Mouse (Mus musculus): ENCODE results near the gene Klhl40. TPM values are rescaled to one million over a fixed set of nuclear protein-coding genes. Genes with fewer than 3 reads are reported as not detected.

Gene Klhl40
- total and polyA plus RNA-seq, 2 experiments, result 0.18 TPM; not detected in 1

GRCm38 (mm10) chr9:121798887-121799520 lies 21.6 kb downstream of the Klhl40 start:
- peaks cover 12% of the 10 kb centered on the region for H3K4me1 ChIP-seq (ENCODE audit: control insufficient read depth, insufficient read depth, low read length)
- TF ChIP-seq POLR2A (IDR thresholded peaks at IDR 0.05; ENCODE audit: extremely low read depth, insufficient read depth, low read length) (no peak), CTCF (IDR thresholded peaks at IDR 0.05; ENCODE audit: low read depth, low read length) (no peak)
- no peak overlapping the region for H3K27ac ChIP-seq (replicated peaks; ENCODE audit: insufficient read depth, low read depth, low read length)
- H3K79me2 ChIP-seq (ENCODE audit: control insufficient read depth, insufficient read depth, low read length), result no peaks in the 10 kb centered on the region
- H3K27me3 ChIP-seq (ENCODE audit: control insufficient read depth, insufficient read depth, low read length), result no peaks in the 10 kb centered on the region
- DNase-seq (ENCODE audit: extremely low read depth, low read depth, low spot score), result peak; percentile 54
- WGBS, result 40% methylated on average over 6 of the region's 6 CpGs
- H3K4me3 ChIP-seq (ENCODE audit: insufficient read depth, low read depth, low read length), result no peak overlapping the region
- no peak overlapping the region for H3K9ac ChIP-seq (ENCODE audit: low read depth, low read length)
- H3K36me3 ChIP-seq (ENCODE audit: control insufficient read depth, insufficient read depth, low read length), result no peaks in the 10 kb centered on the region

DNA sequence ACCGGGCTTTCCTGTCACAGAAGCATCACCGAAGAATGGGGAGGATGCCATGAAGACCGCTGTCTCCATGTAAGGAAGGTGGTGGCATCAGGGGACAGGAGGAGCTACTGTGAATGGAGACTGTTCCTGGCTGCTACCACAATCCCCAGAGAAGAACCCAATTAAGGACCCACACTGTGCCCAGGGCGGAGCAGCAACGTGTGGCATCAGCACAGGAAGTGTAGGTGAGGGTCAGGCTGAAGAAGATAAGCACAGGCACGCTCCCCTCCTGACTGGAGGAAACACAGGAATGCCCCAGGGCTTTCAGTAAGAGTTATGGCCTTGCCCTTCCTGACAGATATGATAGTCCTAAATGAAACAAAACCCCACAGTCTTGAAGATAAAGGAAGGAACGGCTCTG lies 25.3 kb downstream of the Klhl40 start:
- 72% methylated on average over 7 of the region's 7 CpGs for WGBS
- H3K79me2 ChIP-seq (ENCODE audit: control insufficient read depth, insufficient read depth, low read length), result no peaks in the 10 kb centered on the region
- H3K27ac ChIP-seq (replicated peaks; ENCODE audit: insufficient read depth, low read depth, low read length), result no peak overlapping the region
- no peaks in the 10 kb centered on the region for H3K36me3 ChIP-seq (ENCODE audit: control insufficient read depth, insufficient read depth, low read length)
- peaks cover 5% of the 10 kb centered on the region; the same call in 1 of the 2 replicates for H3K4me1 ChIP-seq (ENCODE audit: control insufficient read depth, insufficient read depth, low read length)
- no peaks in the 10 kb centered on the region for H3K27me3 ChIP-seq (ENCODE audit: control insufficient read depth, insufficient read depth, low read length)
- no peak overlapping the region for H3K4me3 ChIP-seq (ENCODE audit: insufficient read depth, low read depth, low read length)
- TF ChIP-seq POLR2A (IDR thresholded peaks at IDR 0.05; ENCODE audit: extremely low read depth, insufficient read depth, low read length) (no peak), CTCF (IDR thresholded peaks at IDR 0.05; ENCODE audit: low read depth, low read length) (no peak)
- DNase-seq (ENCODE audit: extremely low read depth, low read depth, low spot score), result no peak
- no peak overlapping the region for H3K9ac ChIP-seq (ENCODE audit: low read depth, low read length)

DNA sequence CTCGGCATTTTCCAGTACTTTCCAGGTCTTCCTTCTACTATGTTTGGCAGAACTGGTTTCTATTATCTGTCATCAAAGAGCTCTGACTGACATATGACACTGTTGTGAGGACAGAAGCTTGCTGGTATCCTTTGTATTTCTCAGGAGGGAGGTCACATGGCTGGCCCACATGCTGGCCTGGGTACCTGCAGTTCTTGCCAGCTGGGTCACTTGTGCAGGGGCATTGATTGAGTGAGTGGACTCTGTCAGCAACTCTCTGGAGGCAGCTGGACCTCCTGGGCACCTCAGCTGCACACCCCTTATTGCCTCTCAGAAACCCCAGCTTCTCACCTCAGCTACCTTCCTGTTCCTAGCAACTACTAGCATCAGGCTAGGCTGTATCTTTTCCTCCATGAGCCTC lies 30.1 kb downstream of the Klhl40 start:
- peak; percentile 80 for DNase-seq (ENCODE audit: extremely low read depth, low read depth, low spot score)
- H3K4me3 ChIP-seq (ENCODE audit: insufficient read depth, low read depth, low read length), result no peak overlapping the region
- H3K27me3 ChIP-seq (ENCODE audit: control insufficient read depth, insufficient read depth, low read length), result no peaks in the 10 kb centered on the region
- no peak overlapping the region for H3K27ac ChIP-seq (replicated peaks; ENCODE audit: insufficient read depth, low read depth, low read length)
- TF ChIP-seq CTCF (IDR thresholded peaks at IDR 0.05; ENCODE audit: low read depth, low read length), result no peak
- TF ChIP-seq POLR2A (IDR thresholded peaks at IDR 0.05; ENCODE audit: extremely low read depth, insufficient read depth, low read length), result no peak
- H3K36me3 ChIP-seq (ENCODE audit: control insufficient read depth, insufficient read depth, low read length), result no peaks in the 10 kb centered on the region
- no peak overlapping the region for H3K9ac ChIP-seq (ENCODE audit: low read depth, low read length)
- WGBS, result 37% methylated on average over 1 of the region's 1 CpGs
- no peaks in the 10 kb centered on the region; the same call in 1 of the 2 replicates for H3K4me1 ChIP-seq (ENCODE audit: control insufficient read depth, insufficient read depth, low read length)
- no peaks in the 10 kb centered on the region for H3K79me2 ChIP-seq (ENCODE audit: control insufficient read depth, insufficient read depth, low read length)

DNA sequence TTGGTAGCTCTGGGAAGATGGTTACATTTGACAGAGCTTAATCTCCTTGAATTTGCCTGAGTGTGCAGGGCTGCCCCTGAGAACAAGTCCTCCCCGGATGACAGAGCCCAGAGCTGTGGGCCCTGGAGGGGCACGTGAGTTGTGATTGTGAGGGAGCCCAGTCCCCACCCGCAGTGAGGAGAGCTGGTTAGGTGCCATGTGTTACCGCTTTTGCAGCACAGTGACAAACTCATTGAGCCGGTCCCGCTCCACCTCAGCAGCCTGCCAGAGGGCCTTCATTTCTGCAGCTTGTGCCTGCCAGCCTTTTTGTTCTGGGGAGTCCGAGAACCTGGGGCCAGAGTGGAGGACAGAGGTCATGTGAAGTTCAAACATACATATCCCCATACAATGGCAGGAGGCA lies 30.5 kb downstream of the Klhl40 start:
- H3K9ac ChIP-seq (ENCODE audit: low read depth, low read length), result no peak overlapping the region
- H3K79me2 ChIP-seq (ENCODE audit: control insufficient read depth, insufficient read depth, low read length), result no peaks in the 10 kb centered on the region
- DNase-seq (ENCODE audit: extremely low read depth, low read depth, low spot score), result peak; percentile 6
- TF ChIP-seq POLR2A (IDR thresholded peaks at IDR 0.05; ENCODE audit: extremely low read depth, insufficient read depth, low read length) (no peak), CTCF (IDR thresholded peaks at IDR 0.05; ENCODE audit: low read depth, low read length) (no peak)
- no peak overlapping the region for H3K27ac ChIP-seq (replicated peaks; ENCODE audit: insufficient read depth, low read depth, low read length)
- WGBS, result 59% methylated on average over 7 of the region's 7 CpGs
- H3K27me3 ChIP-seq (ENCODE audit: control insufficient read depth, insufficient read depth, low read length), result no peaks in the 10 kb centered on the region
- H3K36me3 ChIP-seq (ENCODE audit: control insufficient read depth, insufficient read depth, low read length), result no peaks in the 10 kb centered on the region
- H3K4me1 ChIP-seq (ENCODE audit: control insufficient read depth, insufficient read depth, low read length), result no peaks in the 10 kb centered on the region; the same call in 1 of the 2 replicates
- no peak overlapping the region for H3K4me3 ChIP-seq (ENCODE audit: insufficient read depth, low read depth, low read length)

DNA sequence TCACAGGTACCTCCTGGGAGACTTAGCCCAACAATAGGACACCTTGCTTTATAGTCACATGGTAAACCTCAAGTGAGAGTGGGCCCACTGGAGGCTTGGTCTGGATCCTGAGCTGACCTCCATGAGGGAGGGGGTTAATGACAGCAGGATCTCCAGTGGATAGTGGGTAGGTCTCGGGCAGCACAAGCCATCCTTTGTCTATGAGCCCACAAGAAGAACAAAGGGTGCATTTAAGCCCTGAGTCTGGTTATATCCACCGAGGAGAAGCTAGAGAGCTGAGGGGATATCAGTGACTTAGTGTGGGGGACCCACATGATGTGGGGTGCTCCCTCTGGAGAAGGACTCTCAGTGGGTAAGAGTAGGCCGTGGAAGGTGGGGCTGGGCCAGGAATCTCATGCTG lies 31.1 kb downstream of the Klhl40 start:
- Histone ChIP-seq H3K4me1 (ENCODE audit: control insufficient read depth, insufficient read depth, low read length) (no peaks in the 10 kb centered on the region; the same call in 1 of the 2 replicates), H3K27me3 (ENCODE audit: control insufficient read depth, insufficient read depth, low read length) (no peaks in the 10 kb centered on the region), H3K27ac (replicated peaks; ENCODE audit: insufficient read depth, low read depth, low read length) (no peak overlapping the region), H3K4me3 (ENCODE audit: insufficient read depth, low read depth, low read length) (no peak overlapping the region), H3K79me2 (ENCODE audit: control insufficient read depth, insufficient read depth, low read length) (no peaks in the 10 kb centered on the region), H3K36me3 (ENCODE audit: control insufficient read depth, insufficient read depth, low read length) (no peaks in the 10 kb centered on the region), H3K9ac (ENCODE audit: low read depth, low read length) (no peak overlapping the region)
- no peak for TF ChIP-seq POLR2A (IDR thresholded peaks at IDR 0.05; ENCODE audit: extremely low read depth, insufficient read depth, low read length)
- TF ChIP-seq CTCF (IDR thresholded peaks at IDR 0.05; ENCODE audit: low read depth, low read length), result no peak
- no peak for DNase-seq (ENCODE audit: extremely low read depth, low read depth, low spot score)
- 90% methylated on average over 3 of the region's 3 CpGs for WGBS

DNA sequence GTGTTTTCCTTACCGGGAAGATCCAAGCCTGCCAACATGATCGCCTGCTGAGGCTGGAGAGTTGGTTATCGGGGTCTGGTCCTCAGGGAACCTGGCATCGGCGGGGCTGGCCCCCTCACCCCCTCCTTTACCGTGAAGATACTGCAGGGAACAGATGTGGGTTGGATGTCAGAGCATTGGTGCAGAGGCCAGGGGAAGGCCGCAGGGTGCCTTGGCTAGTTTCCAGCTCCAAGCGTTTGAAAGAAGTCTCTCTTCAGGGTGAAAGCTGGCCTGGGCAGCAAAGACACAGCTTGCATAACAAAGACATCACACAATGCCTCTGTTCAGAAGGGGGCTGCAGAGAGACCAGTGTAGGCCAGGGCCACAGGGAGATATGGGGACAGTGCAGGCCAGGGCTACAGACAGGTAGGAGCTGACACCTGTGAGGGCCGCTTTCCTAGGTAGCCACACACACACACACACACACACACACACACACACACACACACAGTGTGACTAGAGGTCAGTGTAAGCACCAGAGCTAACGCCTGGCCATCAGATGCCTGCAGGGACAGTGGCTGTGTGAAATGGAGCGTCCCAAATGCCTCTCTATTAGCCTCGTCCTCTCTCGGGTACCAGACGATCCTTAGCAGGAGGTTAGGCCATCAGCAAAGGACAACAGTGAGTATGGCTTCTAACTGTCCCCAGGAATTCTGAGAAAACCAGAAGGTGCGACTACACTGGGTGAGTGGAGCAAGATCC lies 32.8 kb downstream of the Klhl40 start:
- Histone ChIP-seq H3K27ac (replicated peaks; ENCODE audit: insufficient read depth, low read depth, low read length) (no peak overlapping the region), H3K4me1 (ENCODE audit: control insufficient read depth, insufficient read depth, low read length) (no peaks in the 10 kb centered on the region; the same call in 1 of the 2 replicates), H3K27me3 (ENCODE audit: control insufficient read depth, insufficient read depth, low read length) (no peaks in the 10 kb centered on the region), H3K4me3 (ENCODE audit: insufficient read depth, low read depth, low read length) (no peak overlapping the region), H3K36me3 (ENCODE audit: control insufficient read depth, insufficient read depth, low read length) (no peaks in the 10 kb centered on the region), H3K79me2 (ENCODE audit: control insufficient read depth, insufficient read depth, low read length) (no peaks in the 10 kb centered on the region), H3K9ac (ENCODE audit: low read depth, low read length) (no peak overlapping the region)
- no peak for TF ChIP-seq POLR2A (IDR thresholded peaks at IDR 0.05; ENCODE audit: extremely low read depth, insufficient read depth, low read length)
- TF ChIP-seq CTCF (IDR thresholded peaks at IDR 0.05; ENCODE audit: low read depth, low read length), result no peak
- no peak for DNase-seq (ENCODE audit: extremely low read depth, low read depth, low spot score)
- WGBS, result 66% methylated on average over 15 of the region's 15 CpGs

Data from liver, adult 2 months (tissue).